Mouse (Mus musculus): ENCODE measurements around the gene Nsa2. TPM values are rescaled to one million over a fixed set of nuclear protein-coding genes. Genes with fewer than 3 reads are reported as not detected.

Gene Nsa2
- total and polyA plus RNA-seq, 3 experiments, result 130 to 245 (median 200) TPM

GRCm38 (mm10) chr13:97186346-97186745 is 48.6 kb upstream of the Nsa2 start:
- H3K36me3 ChIP-seq (ENCODE audit: control insufficient read depth in 1 of 2, insufficient read depth in 2 of 2, low read length in 2 of 2), result peaks cover 0 to 12% of the 10 kb centered on the region in 2 experiments; a peak in 3 of 4 replicates
- no peak for DNase-seq (ENCODE audit: low read depth, low spot score)
- H3K27ac ChIP-seq (ENCODE audit: control insufficient read depth, low read depth, low read length), result no peak overlapping the region
- no peaks in the 10 kb centered on the region for H3K9me3 ChIP-seq (replicated peaks; ENCODE audit: insufficient read depth, low read length)
- H3K4me3 ChIP-seq (ENCODE audit: control insufficient read depth in 1 of 2, insufficient read depth in 1 of 2, low read depth in 2 of 2, low read length in 2 of 2), result no peak overlapping the region
- no peaks in the 10 kb centered on the region for H3K79me2 ChIP-seq (ENCODE audit: control insufficient read depth, insufficient read depth, low read length, poor library complexity)
- H3K9ac ChIP-seq (ENCODE audit: control insufficient read depth, low read depth, low read length, poor library complexity, severe bottlenecking), result no peak overlapping the region
- TF ChIP-seq NRF1 (IDR thresholded peaks at IDR 0.05; ENCODE audit: insufficient read depth, low read depth, low read length, poor library complexity, severe bottlenecking) (no peak), JUND (IDR thresholded peaks at IDR 0.05; ENCODE audit: low read depth, low read length) (no peak), MAX (IDR thresholded peaks at IDR 0.05; ENCODE audit: low read length) (no peak), USF2 (IDR thresholded peaks at IDR 0.05; ENCODE audit: borderline replicate concordance in 1 of 2, insufficient read depth in 1 of 2, low read depth in 1 of 2, low read length in 2 of 2) (no peak), ZMIZ1 (IDR thresholded peaks at IDR 0.05; ENCODE audit: low read depth, low read length) (no peak), BHLHE40 (IDR thresholded peaks at IDR 0.05; ENCODE audit: borderline replicate concordance, low read depth, low read length) (no peak), MYC (IDR thresholded peaks at IDR 0.05; ENCODE audit: low read depth, low read length) (no peak)
- H3K27me3 ChIP-seq (ENCODE audit: control insufficient read depth in 1 of 2, insufficient read depth in 2 of 2, low read length in 2 of 2), result no peaks in the 10 kb centered on the region
- peaks cover 0 to 13% of the 10 kb centered on the region in 2 experiments; a peak in 2 of 4 replicates for H3K4me1 ChIP-seq (ENCODE audit: control insufficient read depth in 1 of 2, insufficient read depth in 2 of 2, low read length in 2 of 2)

- no peak overlapping the region for H3K27ac ChIP-seq (ENCODE audit: control insufficient read depth, low read depth, low read length)
- H3K27me3 ChIP-seq (ENCODE audit: control insufficient read depth in 1 of 2, insufficient read depth in 2 of 2, low read length in 2 of 2), result no peaks in the 10 kb centered on the region
- no peak for DNase-seq (ENCODE audit: low read depth, low spot score)
- H3K36me3 ChIP-seq (ENCODE audit: control insufficient read depth in 1 of 2, insufficient read depth in 2 of 2, low read length in 2 of 2), result peaks cover 0 to 12% of the 10 kb centered on the region in 2 experiments; a peak in 3 of 4 replicates
- TF ChIP-seq CTCF (IDR thresholded peaks at IDR 0.05 in 2 of 3, conservative IDR thresholded peaks at IDR 0.05 in 1 of 3; ENCODE audit: control insufficient read depth in 1 of 3, insufficient read depth in 1 of 3, low read depth in 2 of 3, low read length in 3 of 3, poor library complexity in 1 of 3, severe bottlenecking in 1 of 3) (no peak), MYB (IDR thresholded peaks at IDR 0.05; ENCODE audit: low read depth, low read length) (no peak), BHLHE40 (IDR thresholded peaks at IDR 0.05; ENCODE audit: borderline replicate concordance, low read depth, low read length) (no peak), ELF1 (IDR thresholded peaks at IDR 0.05; ENCODE audit: low read depth, low read length) (no peak), SIN3A (IDR thresholded peaks at IDR 0.05; ENCODE audit: low read length) (no peak), KAT2A (conservative IDR thresholded peaks at IDR 0.05; ENCODE audit: low read depth, low read length) (no peak), MXI1 (IDR thresholded peaks at IDR 0.05; ENCODE audit: low read depth, low read length) (no peak), MAZ (IDR thresholded peaks at IDR 0.05; ENCODE audit: low read depth, low read length) (no peak), ZKSCAN1 (IDR thresholded peaks at IDR 0.05; ENCODE audit: low read depth, low read length) (no peak), GATA1 (IDR thresholded peaks at IDR 0.05; ENCODE audit: low read depth, low read length) (no peak), ZMIZ1 (IDR thresholded peaks at IDR 0.05; ENCODE audit: low read depth, low read length) (no peak), GABPA (IDR thresholded peaks at IDR 0.05; ENCODE audit: low read depth, low read length) (no peak), USF2 (IDR thresholded peaks at IDR 0.05; ENCODE audit: borderline replicate concordance in 1 of 2, insufficient read depth in 1 of 2, low read depth in 1 of 2, low read length in 2 of 2) (no peak), SMC3 (IDR thresholded peaks at IDR 0.05; ENCODE audit: low read depth, low read length) (no peak), JUND (IDR thresholded peaks at IDR 0.05; ENCODE audit: low read depth, low read length) (no peak), CHD2 (IDR thresholded peaks at IDR 0.05; ENCODE audit: low read length) (no peak)
- H3K9ac ChIP-seq (ENCODE audit: control insufficient read depth, low read depth, low read length, poor library complexity, severe bottlenecking), result no peak overlapping the region
- no peak overlapping the region for H3K4me3 ChIP-seq (ENCODE audit: control insufficient read depth in 1 of 2, insufficient read depth in 1 of 2, low read depth in 2 of 2, low read length in 2 of 2)
- no peaks in the 10 kb centered on the region for H3K9me3 ChIP-seq (replicated peaks; ENCODE audit: insufficient read depth, low read length)
- H3K4me1 ChIP-seq (ENCODE audit: control insufficient read depth in 1 of 2, insufficient read depth in 2 of 2, low read length in 2 of 2), result peaks cover 0 to 13% of the 10 kb centered on the region in 2 experiments; a peak in 2 of 4 replicates
- no peaks in the 10 kb centered on the region for H3K79me2 ChIP-seq (ENCODE audit: control insufficient read depth, insufficient read depth, low read length, poor library complexity)
Measured at GRCm38 (mm10) chr13:97184656-97185055, 46.9 kb upstream of the Nsa2 start.

Measured in MEL (cell line).